ENCODE assay signal across 30 mouse cellular contexts in genomic region chr16:35634971-35635370, GRCm38 (mm10).
"Had no signal": no experiment of that assay in that cellular context is flagged by ENCODE, and none has a peak within 500 bp of the region (broad histone marks: within the 10 kb centered on the region; RNA-seq: fewer than 3 reads in every experiment).

No protein-coding gene starts in this region.

- H3K4me3 ChIP-seq: left cerebral cortex, adult 2 months; limb, embryonic 10.5 days; limb, embryonic 12.5 days; limb, embryonic 13.5 days; limb, embryonic 15.5 days; liver, embryonic 13.5 days; liver, embryonic 15.5 days; lung, embryonic 15.5 days; megakaryocyte, embryonic 14.5 days; midbrain, embryonic 10.5 days; midbrain, embryonic 12.5 days; midbrain, embryonic 13.5 days; midbrain, embryonic 15.5 days; myocyte; neural tube, embryonic 12.5 days had no signal

- DNase-seq: left cerebral cortex, postnatal 4 days; liver, embryonic 13.5 days; lung, adult 18-20 months; lung, adult 2 months; lung, embryonic 14.5 days; lung, postnatal 10 days; lung, postnatal 14 days; lung, postnatal 36 days; lung, postnatal 4 days; midbrain, embryonic 14.5 days had no signal

- H3K4me2 ChIP-seq: limb, embryonic 12.5 days; limb, embryonic 13.5 days; limb, embryonic 15.5 days; liver, embryonic 11.5 days; liver, embryonic 13.5 days; liver, embryonic 15.5 days; lung, embryonic 14.5 days; lung, embryonic 15.5 days; midbrain, embryonic 11.5 days; midbrain, embryonic 12.5 days; midbrain, embryonic 13.5 days; midbrain, embryonic 15.5 days; neural tube, embryonic 12.5 days had no signal

- ATAC-seq: lung, postnatal 0 days; midbrain, embryonic 13.5 days; midbrain, embryonic 15.5 days; midbrain, embryonic 16.5 days had no signal

- H3K9ac ChIP-seq: limb, embryonic 12.5 days; limb, embryonic 13.5 days; limb, embryonic 15.5 days; liver, embryonic 13.5 days; liver, embryonic 14.5 days; liver, embryonic 15.5 days; lung, embryonic 14.5 days; lung, embryonic 15.5 days; midbrain, embryonic 12.5 days; midbrain, embryonic 13.5 days; midbrain, embryonic 15.5 days; neural tube, embryonic 12.5 days had no signal

- H3K4me1 ChIP-seq: liver, embryonic 13.5 days; liver, embryonic 15.5 days; megakaryocyte, embryonic 14.5 days; midbrain, embryonic 10.5 days; midbrain, embryonic 15.5 days; neural tube, embryonic 12.5 days had no signal

- H3K27me3 ChIP-seq: limb, embryonic 13.5 days; liver, embryonic 13.5 days; liver, embryonic 15.5 days; lung, embryonic 15.5 days; midbrain, embryonic 12.5 days; midbrain, embryonic 13.5 days; midbrain, embryonic 15.5 days; neural tube, embryonic 12.5 days had no signal

- H3K27ac ChIP-seq: left cerebral cortex, adult 2 months; limb, embryonic 10.5 days; limb, embryonic 12.5 days; limb, embryonic 13.5 days; limb, embryonic 15.5 days; liver, embryonic 13.5 days; liver, embryonic 14.5 days; liver, embryonic 15.5 days; lung, embryonic 15.5 days; macrophage; midbrain, embryonic 10.5 days; midbrain, embryonic 12.5 days; midbrain, embryonic 13.5 days; midbrain, embryonic 15.5 days; neural tube, embryonic 12.5 days had no signal

- H3K9me3 ChIP-seq: limb, embryonic 10.5 days; limb, embryonic 12.5 days; limb, embryonic 13.5 days; limb, embryonic 15.5 days; liver, embryonic 13.5 days; liver, embryonic 15.5 days; lung, embryonic 15.5 days; megakaryocyte, embryonic 14.5 days; midbrain, embryonic 10.5 days; midbrain, embryonic 12.5 days; midbrain, embryonic 13.5 days; midbrain, embryonic 15.5 days; neural tube, embryonic 12.5 days had no signal

- H3K36me3 ChIP-seq: limb, embryonic 10.5 days; limb, embryonic 12.5 days; limb, embryonic 13.5 days; limb, embryonic 15.5 days; liver, embryonic 13.5 days; liver, embryonic 15.5 days; lung, embryonic 15.5 days; midbrain, embryonic 15.5 days had no signal
